Mouse (Mus musculus) myocyte (in vitro differentiated cells): ENCODE data around the gene Plekhs1. TPM values are rescaled to one million over a fixed set of nuclear protein-coding genes. Genes with fewer than 3 reads are reported as not detected.

Experiments used
- H3K27me3 ChIP-seq: one replicate; pipeline ENCODE4 v1.6.1; 2011; ENCODE audit not compliant: control insufficient read depth, insufficient read depth, insufficient read length
- H3K36me3 ChIP-seq: one replicate; pipeline ENCODE4 v1.6.1; 2011; ENCODE audit not compliant: control insufficient read depth, insufficient read depth
- H3K4me2 ChIP-seq: one replicate; pipeline ENCODE4 v1.6.1; 2011; ENCODE audit warnings: low read depth, control low read depth
- H3K4me3 ChIP-seq: one replicate; pipeline ENCODE4 v1.5.1; 2011; ENCODE audit warnings: mild to moderate bottlenecking, control low read depth, moderate library complexity
- H3K79me2 ChIP-seq: one replicate; pipeline ENCODE4 v1.6.1; 2011; ENCODE audit not compliant: control insufficient read depth, insufficient read depth
- H3ac ChIP-seq: one replicate; pipeline ENCODE4 v1.6.1; 2011; ENCODE audit not compliant: control insufficient read depth, insufficient read length
- CEBPB ChIP-seq: IDR thresholded peaks from 2 replicates; pipeline ENCODE4 v1.6.1; 2011; ENCODE audit warnings: mild to moderate bottlenecking, moderate library complexity; ENCODE audit not compliant: poor library complexity, insufficient read depth, severe bottlenecking
- E2F4 ChIP-seq: IDR thresholded peaks from one replicate; pipeline ENCODE4 v1.6.1; 2011; ENCODE audit warnings: mild to moderate bottlenecking, control low read depth, moderate library complexity; ENCODE audit not compliant: insufficient read depth
- MAX ChIP-seq: IDR thresholded peaks from one replicate; pipeline ENCODE4 v1.6.1; 2011; ENCODE audit warnings: low read depth, mild to moderate bottlenecking, control low read depth
- MYOD1 ChIP-seq, 3 experiments: IDR thresholded peaks; one replicate each; pipeline ENCODE4 v1.6.1; 2011; ENCODE audit warnings: control low read depth in 2 of 3, low read depth in 2 of 3, mild to moderate bottlenecking in 2 of 3, moderate library complexity in 1 of 3; ENCODE audit not compliant: insufficient read length in 2 of 3, control insufficient read depth in 1 of 3
- MYOG ChIP-seq, 3 experiments: IDR thresholded peaks; one replicate each; pipeline ENCODE4 v1.6.1; 2011; ENCODE audit warnings: control low read depth in 2 of 3, low read depth in 2 of 3, mild to moderate bottlenecking in 2 of 3; ENCODE audit not compliant: insufficient read length in 2 of 3, control insufficient read depth in 1 of 3, insufficient read depth in 1 of 3
- POLR2A ChIP-seq: IDR thresholded peaks from one replicate; pipeline ENCODE4 v1.6.1; 2011; ENCODE audit warnings: low read depth, mild to moderate bottlenecking, control low read depth, moderate library complexity; ENCODE audit not compliant: insufficient read length
- POLR2AphosphoS2 ChIP-seq: IDR thresholded peaks from one replicate; pipeline ENCODE4 v1.6.1; 2011; ENCODE audit warnings: low read depth, control low read depth; ENCODE audit not compliant: insufficient read length
- REST ChIP-seq: IDR thresholded peaks from one replicate; pipeline ENCODE4 v1.6.1; 2011; ENCODE audit warnings: mild to moderate bottlenecking, control low read depth, moderate library complexity; ENCODE audit not compliant: insufficient read depth, insufficient read length
- SRF ChIP-seq: IDR thresholded peaks from one replicate; pipeline ENCODE4 v1.6.1; 2011; ENCODE audit warnings: low read depth; ENCODE audit not compliant: control insufficient read depth, insufficient read length
- TCF12 ChIP-seq: IDR thresholded peaks from one replicate; pipeline ENCODE4 v1.6.1; 2011; ENCODE audit warnings: mild to moderate bottlenecking, control low read depth; ENCODE audit not compliant: poor library complexity, insufficient read depth, severe bottlenecking
- TCF3 ChIP-seq: IDR thresholded peaks from one replicate; pipeline ENCODE4 v1.6.1; 2011; ENCODE audit warnings: low read depth, control low read depth; ENCODE audit not compliant: insufficient read length
- USF1 ChIP-seq: IDR thresholded peaks from one replicate; pipeline ENCODE4 v1.6.1; 2011; ENCODE audit warnings: low read depth, mild to moderate bottlenecking, control low read depth, moderate library complexity
- polyA plus RNA-seq: library from polyadenylated mRNA; unstranded; fragments of >200 nt; fragmentation: generic; extraction: Trizol; gene quantifications from one replicate; pipeline ENCODE4 v1.2.1, GENCODE M21; 2012; ENCODE audit warnings: missing spikeins

The Plekhs1 gene
- polyA plus RNA-seq, 1 experiment: 0.04 TPM

DNA sequence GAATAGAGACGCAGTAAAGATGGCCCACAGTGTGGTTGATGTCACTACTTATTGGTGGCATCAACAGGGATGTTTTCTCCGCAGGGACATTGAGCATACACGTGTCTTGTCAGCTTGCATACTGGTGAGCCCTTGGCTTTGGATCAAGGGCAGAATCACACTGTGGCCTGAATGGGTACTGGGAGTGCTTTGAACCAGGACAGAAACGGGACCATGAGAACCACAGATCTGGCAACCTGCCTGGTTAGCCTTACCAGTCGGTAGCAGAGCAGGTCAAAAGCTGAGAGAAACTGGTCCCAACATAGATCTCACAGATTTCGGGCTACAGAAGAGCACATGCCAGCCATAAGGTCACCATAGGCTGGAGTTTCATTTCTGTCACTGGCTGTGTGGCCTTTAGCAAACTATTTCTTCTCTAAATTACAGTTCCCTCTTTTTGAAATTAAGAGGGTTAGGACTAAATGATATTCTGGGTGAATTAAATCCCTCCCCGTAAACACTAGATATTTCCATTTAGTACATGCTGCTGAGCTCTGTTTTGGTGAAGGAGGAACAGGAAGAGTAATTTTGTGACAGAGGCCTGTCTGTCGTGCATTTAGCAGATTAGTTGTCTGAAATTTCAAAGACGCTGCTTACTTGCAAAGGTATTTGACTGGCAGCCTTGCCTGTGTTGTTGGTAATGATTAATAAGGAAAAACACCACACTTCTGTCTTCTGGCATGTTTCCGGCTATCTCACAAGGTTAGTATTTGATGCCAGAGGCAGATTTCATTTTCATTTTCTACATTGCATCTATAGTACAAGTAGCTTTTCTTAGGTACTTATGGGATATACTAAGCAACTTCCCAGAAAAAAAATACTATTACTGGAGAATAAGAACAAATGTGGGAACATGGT, 2.0 kb upstream of the Plekhs1 start:
- no peak overlapping the region for H3ac ChIP-seq
- no peaks in the 10 kb centered on the region for H3K27me3 ChIP-seq
- H3K79me2 ChIP-seq: no peaks in the 10 kb centered on the region
- TF ChIP-seq TCF3 (no peak), MYOG (IDR thresholded peaks at IDR 0.05; ENCODE audit: control insufficient read depth in 1 of 3, insufficient read depth in 1 of 3, insufficient read length in 2 of 3, low read depth in 2 of 3) (no peak), POLR2A (no peak), MYOD1 (IDR thresholded peaks at IDR 0.05; ENCODE audit: control insufficient read depth in 1 of 3, insufficient read length in 2 of 3, low read depth in 2 of 3) (no peak), TCF12 (no peak), SRF (no peak), USF1 (no peak), CEBPB (no peak), POLR2AphosphoS2 (no peak), E2F4 (no peak), MAX (no peak), REST (no peak)
- H3K4me2 ChIP-seq: no peak overlapping the region
- H3K36me3 ChIP-seq: no peaks in the 10 kb centered on the region
- no peak overlapping the region for H3K4me3 ChIP-seq

- no peak overlapping the region for H3ac ChIP-seq
Observed at GRCm38 (mm10) chr19:56460241-56460640, 1.2 kb upstream of the Plekhs1 start.

GRCm38 (mm10) chr19:56462786-56463185, 1.3 kb downstream of the Plekhs1 start:
- TF ChIP-seq POLR2AphosphoS2 (no peak), TCF12 (no peak), TCF3 (no peak)
- Histone ChIP-seq H3ac (no peak overlapping the region), H3K27me3 (no peaks in the 10 kb centered on the region), H3K4me3 (no peak overlapping the region), H3K79me2 (no peaks in the 10 kb centered on the region), H3K4me2 (no peak overlapping the region), H3K36me3 (no peaks in the 10 kb centered on the region)

More at GRCm38 (mm10) chr19:56460241-56460640, 1.2 kb upstream of the Plekhs1 start:
- H3K27me3 ChIP-seq: no peaks in the 10 kb centered on the region
- no peaks in the 10 kb centered on the region for H3K36me3 ChIP-seq
- TF ChIP-seq MYOD1 (IDR thresholded peaks at IDR 0.05; ENCODE audit: control insufficient read depth in 1 of 3, insufficient read length in 2 of 3, low read depth in 2 of 3) (no peak), POLR2A (no peak), SRF (no peak)
- H3K79me2 ChIP-seq: no peaks in the 10 kb centered on the region
- no peak overlapping the region for H3K4me3 ChIP-seq
- H3K4me2 ChIP-seq: no peak overlapping the region

- H3ac ChIP-seq: no peak overlapping the region
- no peaks in the 10 kb centered on the region for H3K36me3 ChIP-seq
- no peaks in the 10 kb centered on the region for H3K27me3 ChIP-seq
- no peak overlapping the region for H3K4me3 ChIP-seq
- H3K79me2 ChIP-seq: no peaks in the 10 kb centered on the region
- no peak overlapping the region for H3K4me2 ChIP-seq
- TF ChIP-seq TCF3: no peak
- TF ChIP-seq MAX: no peak
- TF ChIP-seq MYOD1 (IDR thresholded peaks at IDR 0.05; ENCODE audit: control insufficient read depth in 1 of 3, insufficient read length in 2 of 3, low read depth in 2 of 3): no peak
- no peak for TF ChIP-seq USF1
- no peak for TF ChIP-seq TCF12
Observed at GRCm38 (mm10) chr19:56466486-56466885, 5.0 kb downstream of the Plekhs1 start.

GRCm38 (mm10) chr19:56470286-56471020, 9.0 kb downstream of the Plekhs1 start:
- no peak overlapping the region for H3K4me2 ChIP-seq
- TF ChIP-seq USF1 (no peak), CEBPB (no peak), TCF12 (no peak), SRF (no peak), POLR2A (no peak), MAX (no peak), MYOG (IDR thresholded peaks at IDR 0.05; ENCODE audit: control insufficient read depth in 1 of 3, insufficient read depth in 1 of 3, insufficient read length in 2 of 3, low read depth in 2 of 3) (no peak), REST (no peak), MYOD1 (IDR thresholded peaks at IDR 0.05; ENCODE audit: control insufficient read depth in 1 of 3, insufficient read length in 2 of 3, low read depth in 2 of 3) (no peak), TCF3 (no peak), E2F4 (no peak), POLR2AphosphoS2 (no peak)
- H3K27me3 ChIP-seq: no peaks in the 10 kb centered on the region
- H3K36me3 ChIP-seq: no peaks in the 10 kb centered on the region
- H3K79me2 ChIP-seq: no peaks in the 10 kb centered on the region
- H3ac ChIP-seq: no peak overlapping the region
- H3K4me3 ChIP-seq: no peak overlapping the region
